Mouse (Mus musculus) lung, adult 18-20 months (tissue): ENCODE measurements around the gene Bola1.
A peak's percentile ranks its signal among the peaks of the same experiment; 100 is the strongest.
"Not testable (repeated sequence)": the region's sequence is repeated elsewhere in the genome, so short reads cannot be mapped to it uniquely, and the experiment has no call there.

Experiments
- DNase-seq, 2 experiments: peaks; one replicate each; pipeline ENCODE4 v3.0.0; 2022; ENCODE audit warnings: mixed read lengths in 2 of 2

The Bola1 gene

DNA sequence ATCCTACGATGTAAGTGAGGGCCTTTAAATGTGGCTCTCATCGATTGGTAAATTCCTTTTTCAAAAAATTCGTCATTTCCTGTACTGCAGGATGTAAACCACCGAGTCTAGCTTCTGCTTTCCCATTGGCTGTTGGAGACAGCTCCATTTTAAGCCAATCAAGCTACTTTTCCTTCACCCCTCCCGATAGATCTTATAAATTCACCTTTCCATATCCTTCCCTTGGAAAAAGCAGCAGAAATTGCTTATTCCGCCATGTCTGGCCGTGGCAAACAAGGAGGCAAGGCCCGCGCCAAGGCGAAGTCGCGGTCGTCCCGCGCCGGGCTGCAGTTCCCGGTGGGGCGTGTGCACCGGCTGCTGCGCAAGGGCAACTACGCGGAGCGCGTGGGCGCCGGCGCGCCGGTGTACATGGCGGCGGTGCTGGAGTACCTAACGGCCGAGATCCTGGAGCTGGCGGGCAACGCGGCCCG is at the start of gene Bola1, which contains the start of gene Hist2h2ab:
Gene Bola1, minus strand, starts transcription at position 49 of the 470 bp plus-strand sequence.
Gene Hist2h2ab, plus strand, starts transcription at position 205 of the 470 bp plus-strand sequence.
- peak; percentile 73 to 76 for DNase-seq

DNA sequence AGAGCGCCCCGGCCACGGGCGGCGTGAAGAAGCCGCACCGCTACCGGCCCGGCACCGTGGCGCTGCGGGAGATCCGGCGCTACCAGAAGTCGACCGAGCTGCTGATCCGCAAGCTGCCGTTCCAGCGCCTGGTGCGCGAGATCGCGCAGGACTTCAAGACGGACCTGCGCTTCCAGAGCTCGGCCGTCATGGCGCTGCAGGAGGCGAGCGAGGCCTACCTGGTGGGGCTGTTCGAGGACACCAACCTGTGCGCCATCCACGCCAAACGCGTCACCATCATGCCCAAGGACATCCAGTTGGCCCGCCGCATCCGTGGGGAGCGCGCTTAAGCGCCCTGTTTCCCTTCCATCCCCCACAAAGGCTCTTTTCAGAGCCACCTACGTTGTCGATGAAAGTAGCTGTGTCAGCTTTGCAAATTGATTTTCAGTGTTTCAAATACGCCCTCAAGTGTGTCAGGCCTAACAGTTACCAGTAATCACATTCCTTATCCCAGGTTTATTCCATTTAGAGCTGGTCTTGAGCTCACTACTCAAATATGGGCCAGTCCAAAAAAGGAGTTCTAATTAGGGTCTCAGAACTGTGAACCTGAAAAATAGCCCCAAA is 49.4 kb upstream of the Bola1 start:
- DNase-seq: not testable (repeated sequence)

DNA sequence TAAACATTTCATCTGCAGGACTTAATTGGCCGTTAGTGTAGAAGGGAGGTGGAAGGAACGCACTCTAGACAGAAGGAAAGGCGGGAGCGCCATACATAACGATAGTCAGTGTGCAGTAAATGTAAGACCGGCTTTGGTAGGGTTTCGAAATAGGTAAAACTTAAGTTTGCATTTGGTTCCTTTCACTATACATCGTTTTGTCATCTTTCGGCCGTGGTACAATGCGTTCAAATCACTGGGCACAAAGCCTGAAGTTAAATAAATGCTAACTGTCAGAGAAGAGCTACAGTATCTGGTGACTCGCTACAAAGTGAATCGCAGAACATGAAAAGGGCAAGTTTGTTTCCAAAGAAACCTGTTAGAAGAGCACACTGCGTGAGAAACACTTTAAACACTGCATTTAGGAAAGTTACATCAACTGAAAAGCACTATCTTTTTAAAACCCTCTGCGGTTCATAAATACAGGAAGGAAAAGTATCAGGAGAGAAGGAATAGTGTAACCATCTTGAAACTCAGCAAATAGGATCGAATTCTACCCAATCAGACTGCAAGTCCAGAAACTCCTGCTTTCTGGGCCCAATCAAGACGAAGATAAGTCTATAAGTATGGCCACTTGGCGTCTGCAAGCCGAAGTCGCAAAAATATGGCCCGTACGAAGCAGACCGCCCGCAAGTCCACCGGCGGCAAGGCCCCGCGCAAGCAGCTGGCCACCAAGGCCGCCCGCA is 48.7 kb upstream of the Bola1 start, which contains the start of gene Hist2h3b:
Gene Hist2h3b, plus strand, starts transcription at position 604 of the 725 bp plus-strand sequence.
- DNase-seq: peak; percentile 79 to 80

DNA sequence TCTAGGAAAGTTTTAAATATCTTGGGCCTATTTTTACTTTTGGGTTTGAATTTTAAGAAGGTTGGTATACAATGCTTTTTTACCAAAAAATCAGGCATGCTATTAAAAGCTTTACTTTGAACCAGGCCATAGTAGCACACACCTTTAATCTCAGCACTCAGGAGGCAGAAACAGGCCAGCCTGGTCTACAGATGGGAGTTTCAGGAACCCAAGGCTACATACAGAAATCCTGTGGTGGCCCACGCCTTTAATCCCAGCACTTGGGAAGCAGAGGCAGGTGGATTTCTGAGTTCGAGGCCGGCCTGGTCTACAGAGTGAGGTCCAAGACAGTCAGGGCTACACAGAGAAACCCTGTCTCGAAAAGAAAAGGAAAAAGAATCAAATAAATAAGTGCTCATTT is 48.0 kb upstream of the Bola1 start:
- no peak for DNase-seq

DNA sequence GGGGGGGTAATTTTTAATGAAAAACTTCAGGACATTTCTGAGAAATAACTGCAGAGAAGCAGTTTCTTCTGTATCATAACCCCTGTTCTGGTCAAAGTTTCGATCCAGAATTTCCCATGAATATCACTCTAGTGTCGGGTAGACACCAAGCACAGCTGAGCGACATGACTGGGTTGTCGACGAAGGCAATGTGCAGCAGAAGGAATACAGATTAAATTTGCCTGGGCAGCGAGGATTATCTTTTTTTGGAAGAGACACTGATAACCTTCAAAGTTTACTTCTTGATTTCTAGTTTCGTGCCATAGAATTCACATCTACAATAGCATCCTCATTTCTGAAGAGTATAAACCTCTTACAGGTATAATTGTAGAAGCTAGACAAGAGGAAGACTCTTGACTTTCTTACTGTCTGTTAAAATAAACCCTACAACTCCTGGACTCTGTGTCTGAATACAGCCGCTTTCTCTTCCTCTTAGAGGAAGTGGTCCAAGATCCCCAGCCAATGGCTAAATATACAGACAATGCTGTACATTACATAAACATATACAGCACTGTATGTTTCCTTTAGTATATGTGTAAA is 46.7 kb upstream of the Bola1 start:
- no peak for DNase-seq

DNA sequence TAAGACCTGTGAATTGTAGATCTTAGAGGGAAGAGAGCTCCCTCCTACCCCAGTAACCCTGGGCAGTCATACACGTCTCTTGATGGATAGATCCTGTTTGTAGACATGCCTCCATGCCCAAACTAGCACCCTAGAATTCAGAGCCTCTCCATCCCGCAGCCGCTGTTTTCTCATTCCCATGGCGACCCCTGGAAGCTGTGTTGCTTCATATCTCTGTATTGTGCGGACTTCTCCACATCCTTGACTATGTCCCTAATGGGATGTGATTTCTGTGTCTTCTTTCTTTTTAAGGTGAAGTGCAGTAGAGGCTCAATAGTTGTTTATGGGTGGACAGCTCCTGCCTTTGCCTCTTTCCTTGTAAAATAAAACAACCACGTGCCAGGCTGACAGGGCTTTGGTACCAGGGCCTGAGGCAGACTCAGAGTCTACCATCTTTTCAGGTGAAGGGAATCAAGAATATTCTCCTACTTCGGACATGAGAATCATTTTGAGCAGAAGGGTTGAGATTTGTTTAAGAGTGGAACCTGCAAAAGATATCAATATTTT is 45.0 kb upstream of the Bola1 start:
- DNase-seq: no peak

DNA sequence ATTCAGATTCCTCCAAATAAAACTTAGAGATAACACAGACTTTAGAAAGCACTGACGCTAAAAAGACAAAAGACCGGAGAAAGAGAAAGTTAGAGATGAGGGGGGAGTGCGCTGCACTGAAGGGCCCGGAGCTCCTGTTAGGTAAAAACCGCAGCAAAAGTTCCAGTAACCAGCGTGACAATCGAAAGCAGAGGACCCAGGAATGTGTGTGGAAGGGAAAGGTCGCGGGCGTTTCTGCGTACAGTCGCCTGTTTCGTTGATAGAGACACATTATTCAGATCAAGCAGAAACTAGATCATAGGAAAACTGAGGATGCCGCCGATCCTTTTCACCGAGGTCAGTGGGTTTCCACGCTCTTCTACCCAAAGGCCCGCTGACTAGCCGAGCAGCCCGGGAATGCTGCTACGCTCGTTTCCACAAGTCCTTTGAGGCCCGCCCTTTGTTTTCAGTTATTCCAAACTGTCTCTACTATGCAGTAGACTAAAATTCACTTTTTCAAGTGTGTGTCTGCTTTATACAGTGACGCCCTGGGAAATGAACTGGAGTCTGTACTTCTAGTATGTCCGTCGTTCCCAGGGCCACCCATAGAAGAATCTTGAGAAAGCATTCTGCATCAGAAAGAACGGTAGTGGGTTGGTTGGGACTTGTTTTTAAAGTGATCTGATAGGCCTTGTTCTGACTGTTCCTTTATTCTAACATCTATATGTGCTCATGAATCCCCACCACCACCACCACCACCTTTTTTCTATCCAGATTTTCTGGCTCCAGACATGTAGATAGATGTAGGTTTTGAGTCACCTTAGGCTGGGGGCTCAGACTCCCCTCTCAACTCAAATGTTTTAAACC is 44.3 kb upstream of the Bola1 start:
- peak; percentile 54 to 57 for DNase-seq

DNA sequence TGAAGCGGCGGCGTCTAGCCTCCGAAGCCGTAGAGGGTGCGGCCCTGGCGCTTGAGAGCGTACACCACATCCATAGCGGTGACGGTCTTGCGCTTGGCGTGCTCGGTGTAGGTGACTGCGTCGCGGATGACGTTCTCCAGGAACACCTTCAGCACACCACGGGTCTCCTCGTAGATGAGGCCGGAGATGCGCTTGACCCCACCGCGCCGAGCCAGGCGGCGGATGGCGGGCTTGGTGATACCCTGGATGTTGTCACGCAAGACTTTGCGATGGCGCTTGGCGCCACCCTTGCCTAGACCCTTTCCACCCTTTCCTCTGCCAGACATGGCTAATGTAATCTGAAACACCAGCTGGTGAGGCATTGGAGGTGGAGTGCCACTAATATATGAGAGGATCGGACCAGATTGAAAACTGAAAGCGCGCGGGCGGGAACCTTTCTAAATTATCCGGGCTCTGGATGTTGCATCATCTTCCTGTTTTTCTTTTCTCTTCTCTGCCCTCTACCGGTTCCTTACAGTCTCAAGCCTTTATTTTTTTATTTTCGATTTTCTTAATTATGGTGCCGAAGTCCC is 43.6 kb upstream of the Bola1 start, which contains the start of gene Hist2h4:
Gene Hist2h4, minus strand, starts transcription at position 333 of the 572 bp plus-strand sequence.
- peak; percentile 97 to 98 for DNase-seq

DNA sequence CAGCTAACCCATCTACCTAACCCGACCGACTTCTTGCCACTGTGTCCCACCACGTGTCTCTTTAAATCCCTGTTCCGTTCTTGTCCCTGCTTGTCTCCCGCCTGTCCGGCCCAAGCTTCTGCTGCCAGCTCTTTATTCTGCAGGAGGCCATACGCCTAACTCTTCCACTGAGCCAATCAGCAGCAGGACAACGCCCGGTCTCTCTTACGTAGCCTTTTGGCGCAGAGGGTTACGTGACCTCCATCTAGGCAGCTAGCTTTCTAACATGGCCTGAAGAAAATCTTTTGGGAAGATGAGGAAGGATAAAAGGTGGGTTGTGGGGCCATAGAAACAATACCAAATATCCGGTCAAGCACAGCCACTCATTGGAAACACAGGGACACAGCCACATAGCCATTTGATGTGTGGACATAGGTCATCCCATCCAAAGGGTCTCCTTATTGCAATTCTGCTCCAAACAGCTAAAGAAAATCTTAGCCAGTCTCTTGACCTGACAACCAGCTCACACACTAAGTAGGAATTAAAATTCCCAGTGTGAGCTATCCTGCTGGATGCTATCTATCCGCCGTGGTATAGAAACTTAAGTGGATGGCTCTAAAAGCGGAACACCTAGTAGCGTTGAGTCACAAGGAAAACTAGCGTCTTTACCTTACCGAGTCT is 42.8 kb upstream of the Bola1 start:
- peak; percentile 90 to 93 for DNase-seq

DNA sequence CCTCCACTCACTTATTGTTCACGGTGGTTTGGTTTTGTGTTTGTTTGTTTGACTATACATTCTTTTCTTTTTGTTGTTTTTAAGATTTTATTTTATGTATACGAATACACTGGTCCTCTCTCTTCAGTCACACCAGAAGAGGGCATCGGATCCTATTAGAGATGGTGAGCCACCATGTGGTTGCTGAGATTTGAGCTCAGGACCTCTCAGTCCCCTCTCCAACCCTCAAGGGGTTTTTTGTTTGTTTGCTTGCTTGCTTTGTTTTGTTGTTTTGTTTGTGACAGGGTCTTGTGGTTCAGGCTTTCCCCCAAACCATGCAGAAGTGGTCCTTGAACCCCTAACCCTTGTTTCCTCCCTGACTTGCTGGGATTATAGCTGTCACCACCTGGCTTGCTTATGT is 42.1 kb upstream of the Bola1 start:
- DNase-seq: no peak

DNA sequence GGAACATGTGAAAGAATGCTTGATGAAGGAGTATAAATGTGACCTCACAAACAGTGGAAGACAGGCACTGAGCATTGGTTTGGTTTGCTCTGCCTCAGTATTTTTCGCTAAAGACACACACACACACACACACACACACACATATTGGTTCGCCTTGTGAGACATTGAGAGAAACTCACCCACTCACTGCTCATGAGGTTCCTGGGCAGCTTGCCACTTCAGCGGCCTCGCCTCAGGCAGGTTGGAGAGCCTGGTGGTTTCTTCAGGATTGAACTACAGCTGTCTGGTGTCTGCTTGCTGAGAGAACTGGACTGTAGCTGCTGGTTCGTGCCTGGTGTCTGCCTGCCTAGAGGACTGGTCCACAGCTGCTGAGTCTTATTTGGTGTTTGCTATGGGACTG is 40.7 kb upstream of the Bola1 start:
- no peak for DNase-seq

DNA sequence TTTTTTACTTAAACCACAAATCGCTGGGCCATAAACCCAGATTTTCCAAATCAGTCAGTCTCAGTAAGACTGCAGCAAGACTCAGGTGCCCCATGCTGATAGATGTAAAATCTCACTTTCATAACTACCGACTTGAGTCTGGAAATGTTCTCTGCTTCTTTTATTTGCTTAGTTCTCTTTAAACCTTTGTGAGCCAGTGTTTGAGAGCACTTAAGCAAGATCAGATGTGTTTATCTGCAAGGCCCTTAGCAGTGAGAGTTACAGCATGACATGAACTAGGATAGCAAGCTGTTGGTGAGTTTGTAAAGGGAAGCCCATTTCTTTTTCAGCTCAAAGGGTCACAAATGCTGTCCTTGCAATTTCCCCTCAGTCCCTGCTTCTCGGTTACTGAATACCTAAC is 37.7 kb upstream of the Bola1 start:
- peak in 1 of 2 experiments; percentile 22 for DNase-seq

DNA sequence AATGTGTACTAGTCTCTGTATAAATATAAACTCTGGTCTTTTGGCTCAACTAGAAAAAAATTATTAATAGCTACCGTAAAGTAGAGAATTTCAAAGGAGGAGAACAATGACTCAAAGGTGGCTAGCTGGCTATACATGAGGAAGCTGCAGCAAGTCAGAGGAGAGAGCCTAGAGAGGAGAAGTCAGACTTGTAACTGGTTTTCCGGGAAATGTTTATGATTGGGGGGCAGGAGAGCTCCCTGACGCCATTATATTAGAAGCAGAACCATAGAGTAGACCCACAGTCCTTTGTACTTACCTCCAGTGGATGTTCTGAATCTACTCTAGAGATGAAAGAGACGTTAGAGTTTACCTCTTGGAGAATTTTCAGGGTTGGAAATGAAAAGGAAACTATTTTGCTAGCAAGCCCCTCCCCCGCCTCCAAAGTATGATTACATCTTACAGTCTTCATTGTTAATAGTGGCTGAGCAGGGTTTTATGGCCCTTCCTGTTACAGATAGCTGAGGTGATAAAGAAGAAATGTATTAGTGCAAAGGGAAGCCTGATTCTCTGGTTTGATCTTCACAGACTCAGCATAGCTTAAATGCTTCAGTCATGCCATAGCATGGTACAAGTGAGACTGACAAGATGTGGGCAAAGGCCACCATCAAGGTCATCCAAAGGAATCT is 36.6 kb upstream of the Bola1 start:
- peak in 1 of 2 experiments; percentile 23 for DNase-seq

DNA sequence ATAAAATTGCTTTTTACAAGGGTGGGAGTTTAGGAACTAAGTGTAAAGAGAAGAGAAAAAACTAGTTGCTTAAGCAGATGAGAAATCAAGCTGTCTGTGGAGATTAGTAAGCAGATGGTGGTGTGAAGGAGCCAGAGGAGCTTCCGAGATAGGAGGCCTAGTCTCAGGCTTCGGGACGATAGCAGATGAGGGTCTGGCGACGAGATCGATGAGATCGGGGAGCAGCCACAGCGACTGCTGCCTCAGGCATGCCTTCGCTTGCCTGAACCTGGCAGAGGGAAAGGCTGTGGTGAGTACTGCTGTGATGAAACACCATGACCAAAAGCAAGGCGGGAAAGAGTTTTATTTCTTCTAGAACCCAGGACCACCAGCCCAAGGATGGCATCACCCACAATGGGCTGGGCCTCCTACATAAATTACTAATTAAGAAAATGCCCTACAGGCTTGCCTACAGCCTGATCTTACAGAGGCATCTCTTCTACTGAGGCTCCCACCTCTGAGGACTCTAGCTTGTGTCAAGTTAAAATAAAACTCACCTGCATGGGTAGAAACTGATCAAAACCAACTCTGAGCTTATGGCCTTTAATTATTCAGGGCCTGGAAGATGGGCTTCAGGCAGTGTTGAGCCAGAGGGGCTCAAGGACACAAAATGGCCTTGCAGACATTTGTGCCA is 35.3 kb upstream of the Bola1 start:
- no peak for DNase-seq

DNA sequence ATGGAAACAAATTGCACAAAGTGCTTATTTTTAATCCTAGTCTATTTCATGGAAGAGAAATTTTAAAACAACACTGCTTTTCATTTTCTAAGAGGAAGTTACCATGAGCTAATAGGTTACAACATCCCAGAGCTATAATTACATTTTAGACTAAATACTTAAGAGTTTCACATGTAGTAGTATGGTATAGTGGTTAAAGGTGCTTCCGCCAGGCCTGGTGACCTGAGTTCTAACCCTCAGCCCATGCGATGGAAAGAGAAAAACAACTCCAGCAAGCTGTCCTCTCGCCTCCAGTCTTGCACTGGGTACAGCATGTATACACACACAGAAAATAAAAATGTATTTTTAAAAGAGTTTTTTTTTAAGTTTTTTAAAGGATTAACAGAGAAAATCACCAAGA is 32.3 kb upstream of the Bola1 start:
- DNase-seq: no peak

DNA sequence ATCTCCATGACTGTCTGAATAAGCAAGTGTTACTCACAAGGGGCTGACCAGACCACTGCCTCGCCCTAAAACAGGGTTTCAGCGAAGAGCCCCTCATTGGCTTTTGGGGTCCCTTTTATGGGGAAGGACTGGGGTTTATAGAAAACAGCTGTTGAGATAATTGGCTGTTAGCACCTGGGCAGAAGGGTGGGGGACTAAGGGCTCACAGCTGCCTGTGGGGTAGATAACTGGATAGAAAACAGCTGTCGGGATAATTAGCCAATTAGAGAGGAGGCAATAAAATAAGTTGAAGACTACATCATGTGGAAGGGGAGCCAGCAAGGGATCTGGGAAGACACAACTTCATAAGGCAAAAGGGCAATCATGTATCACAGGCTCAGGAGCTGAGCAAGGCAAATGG is 31.4 kb upstream of the Bola1 start:
- DNase-seq: no peak

DNA sequence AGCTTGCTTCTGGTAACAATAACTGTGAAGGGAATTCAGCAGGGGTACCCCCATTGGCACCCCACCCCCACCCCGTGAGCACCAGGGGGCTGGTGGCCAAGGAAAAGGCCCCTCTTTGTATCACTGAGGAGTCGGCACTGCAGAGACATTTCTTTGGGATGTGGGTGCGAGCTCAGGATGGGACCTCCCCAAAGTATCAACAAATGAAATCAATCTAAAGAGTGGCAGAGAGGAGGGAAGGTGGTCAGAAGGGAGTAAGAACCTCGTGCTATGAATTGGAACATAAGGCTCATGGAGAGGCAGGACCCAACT is 29.5 kb upstream of the Bola1 start:
- no peak for DNase-seq

DNA sequence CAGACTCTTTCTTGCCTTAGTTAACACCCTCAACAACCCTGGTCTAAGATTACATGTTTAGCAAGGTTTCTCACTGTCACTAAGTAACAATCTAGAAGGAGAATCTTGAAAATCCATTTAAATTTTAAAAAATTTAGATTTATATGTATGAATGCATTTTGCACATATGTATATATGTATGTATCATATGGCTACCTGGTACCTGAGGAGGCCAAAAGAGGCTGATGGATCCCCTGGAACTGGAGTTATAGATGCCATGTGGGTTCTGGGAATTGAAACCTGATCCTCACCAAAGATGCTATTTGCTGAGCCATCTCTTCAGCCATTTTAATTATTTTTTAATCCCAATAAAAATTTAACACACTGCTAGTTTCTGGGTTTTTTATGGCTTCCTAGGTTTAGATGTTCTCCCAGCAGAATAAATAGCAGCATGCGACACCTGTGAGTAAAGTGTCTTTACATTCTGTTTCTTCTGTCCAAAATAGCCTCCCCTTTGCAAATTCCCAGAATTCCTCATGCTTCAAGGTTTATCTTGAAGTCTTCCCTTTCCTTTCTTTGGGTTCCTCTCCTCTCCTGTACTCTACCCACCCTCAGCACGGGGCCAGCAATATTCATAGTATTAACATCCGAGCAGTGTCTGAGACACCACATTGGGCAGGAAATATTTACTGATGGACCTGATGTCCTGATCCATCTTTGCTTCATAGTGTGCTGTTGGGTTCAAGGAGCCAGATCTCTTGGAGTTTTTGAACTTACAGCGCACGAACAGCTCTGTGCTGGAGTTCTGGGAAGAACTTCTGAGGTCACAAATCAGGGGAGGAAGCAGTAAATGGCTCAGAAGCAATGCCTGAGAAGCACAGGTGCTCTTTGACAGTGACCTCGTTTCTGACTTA is 28.9 kb upstream of the Bola1 start:
- no peak for DNase-seq

DNA sequence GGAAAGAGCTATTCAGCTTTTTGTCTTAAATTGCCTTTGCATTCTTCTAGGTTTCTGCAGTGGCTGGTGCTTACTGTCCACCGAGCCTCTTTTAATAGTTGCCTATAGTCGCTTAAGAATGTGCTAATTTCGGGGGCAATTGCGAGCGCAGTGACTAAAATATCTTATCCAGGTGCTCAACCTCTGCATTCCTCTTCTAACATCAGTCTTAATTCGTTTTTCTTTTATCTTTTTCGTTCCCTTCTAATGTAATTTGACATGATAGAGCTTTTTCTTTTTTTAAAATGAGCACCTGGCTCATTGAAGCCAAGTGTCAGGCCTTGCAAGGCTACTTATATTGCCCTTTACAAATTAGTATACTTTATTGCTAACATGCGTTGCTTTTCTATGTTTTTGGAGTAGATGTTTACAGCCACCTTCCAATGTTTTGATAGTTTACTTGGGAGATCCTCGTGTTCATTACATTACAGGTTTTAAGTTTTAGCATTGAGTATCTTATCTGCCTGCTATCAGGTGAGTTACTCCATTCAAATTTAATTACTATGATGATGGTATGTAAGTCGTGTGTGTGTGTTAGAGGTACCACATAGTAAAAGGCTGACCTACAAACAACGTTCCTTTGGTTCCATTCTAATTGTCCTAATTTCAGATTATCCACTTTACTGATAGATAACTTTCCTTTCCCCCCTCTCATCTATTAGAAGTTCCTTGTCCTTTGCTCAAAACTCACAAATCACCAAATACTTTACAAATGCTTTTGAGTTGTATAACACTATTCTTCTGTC is 28.0 kb upstream of the Bola1 start:
- DNase-seq: no peak
